8 mouse cellular contexts compared by ENCODE assay signal in the genomic region with DNA sequence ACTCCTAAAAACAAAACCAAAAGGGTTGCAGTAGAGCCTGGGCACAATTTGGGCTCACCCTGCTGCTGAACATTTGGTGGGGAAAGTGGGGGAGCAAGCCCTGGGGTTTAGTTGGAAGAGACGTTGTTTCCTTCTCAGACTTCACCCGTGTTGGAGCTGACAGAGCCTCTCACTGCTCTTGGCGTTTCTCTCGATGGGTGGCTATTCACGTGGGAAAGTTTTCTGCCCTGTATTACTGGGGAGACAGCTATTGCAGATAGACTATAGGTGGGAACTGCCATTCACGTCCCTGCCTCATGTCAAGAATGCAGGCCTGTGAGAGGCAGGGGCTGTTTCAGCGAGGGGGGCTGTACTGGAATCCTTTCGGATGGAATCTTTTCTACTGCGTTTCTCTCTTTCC. TPM values are rescaled to one million over a fixed set of nuclear protein-coding genes. Genes with fewer than 3 reads are reported as not detected.
DNase-seq lines count a peak whose midpoint lies in the region; ATAC-seq and TF ChIP-seq lines count a peak whose summit lies in the region.

No protein-coding gene starts in this region.

- H3K9ac ChIP-seq in limb, embryonic 13.5 days = peak overlapping the region; percentile 46
- peak overlapping the region; percentile 36 for H3K9ac ChIP-seq in stomach, embryonic 16.5 days (ENCODE audit: low read length)

- no peak for DNase-seq in gastrocnemius, adult 2 months
- DNase-seq in gastrocnemius, postnatal 10 days = no peak
- no peak for DNase-seq in right cerebral cortex, postnatal 14 days
- no peak for DNase-seq in left cerebral cortex, adult 18-20 months (ENCODE audit: low spot score in 2 of 2)

- H3K4me1 ChIP-seq in megakaryocyte, embryonic 14.5 days = peaks cover 89% of the 10 kb centered on the region
- H3K4me1 ChIP-seq in limb, embryonic 13.5 days = peaks cover 97% of the 10 kb centered on the region
- H3K4me1 ChIP-seq in stomach, embryonic 16.5 days (ENCODE audit: control insufficient read depth, insufficient read depth, low read length) = peaks cover 48% of the 10 kb centered on the region

- peak overlapping the region; percentile 31 for H3K4me3 ChIP-seq in gastrocnemius, adult 2 months
- H3K4me3 ChIP-seq in megakaryocyte, embryonic 14.5 days (replicated peaks) = peak overlapping the region; percentile 82
- 0 out of 2 replicates have a peak overlapping the region, but pooled peaks have one; percentile 3 for H3K4me3 ChIP-seq in limb, embryonic 13.5 days
- no peak overlapping the region for H3K4me3 ChIP-seq in stomach, embryonic 16.5 days (replicated peaks; ENCODE audit: low read length)

- peaks cover 11% of the 10 kb centered on the region for H3K36me3 ChIP-seq in megakaryocyte, embryonic 14.5 days (replicated peaks; ENCODE audit: low read length)
- peaks cover 5% of the 10 kb centered on the region; the same call in 1 of the 2 replicates for H3K36me3 ChIP-seq in limb, embryonic 13.5 days
- no peaks in the 10 kb centered on the region for H3K36me3 ChIP-seq in stomach, embryonic 16.5 days (ENCODE audit: control insufficient read depth, insufficient read depth, low read length)

- H3K27ac ChIP-seq in gastrocnemius, adult 2 months = peak overlapping the region; percentile 83
- H3K27ac ChIP-seq in limb, embryonic 13.5 days = peak overlapping the region; percentile 98
- peak overlapping the region; percentile 92 for H3K27ac ChIP-seq in stomach, embryonic 16.5 days (ENCODE audit: low read length)

- no peaks in the 10 kb centered on the region for H3K9me3 ChIP-seq in megakaryocyte, embryonic 14.5 days
- no peaks in the 10 kb centered on the region for H3K9me3 ChIP-seq in limb, embryonic 13.5 days
- H3K9me3 ChIP-seq in stomach, embryonic 16.5 days (replicated peaks; ENCODE audit: control insufficient read depth, low read length) = no peaks in the 10 kb centered on the region

- whole genome bisulfite sequencing in limb, embryonic 13.5 days = 9% methylated on average over 9 of the region's 9 CpGs
- WGBS in stomach, embryonic 16.5 days = 33% methylated on average over 9 of the region's 9 CpGs

- ATAC-seq in megakaryocyte, adult 5-6 weeks (ENCODE audit: poor library complexity, severe bottlenecking) = no peak
- ATAC-seq in limb, embryonic 13.5 days (ENCODE audit: low FRiP score, low read depth) = no peak
- peak; percentile 26; the same call in 1 of the 2 replicates for ATAC-seq in stomach, embryonic 16.5 days (ENCODE audit: insufficient read depth, low FRiP score)

- H3K27me3 ChIP-seq in megakaryocyte, embryonic 14.5 days (replicated peaks) = no peaks in the 10 kb centered on the region
- H3K27me3 ChIP-seq in limb, embryonic 13.5 days = no peaks in the 10 kb centered on the region
- no peaks in the 10 kb centered on the region for H3K27me3 ChIP-seq in stomach, embryonic 16.5 days (ENCODE audit: control insufficient read depth, insufficient read depth, low read length)

- intact Hi-C loops in gastrocnemius, adult 2 months (cut with DNase I) = loop anchor here (5.0 kb wide), 1 partner anchor 43 kb away; no protein-coding TSS in a partner anchor

- H3K4me2 ChIP-seq in limb, embryonic 13.5 days (replicated peaks) = peak overlapping the region; percentile 52
- H3K4me2 ChIP-seq in stomach, embryonic 16.5 days (ENCODE audit: low read depth, low read length) = peak overlapping the region; percentile 28; the same call in 1 of the 2 replicates

- no peak for TF ChIP-seq CTCF in gastrocnemius, adult 2 months (IDR thresholded peaks at IDR 0.05)

RNA-seq across cellular contexts. Expression of a gene that starts 50.5 kb away (rescaled TPM):
- 10 to 100 TPM in 1 of 2 experiments, 1 to 10 TPM in 1; 8.7 to 10.3 TPM for total RNA-seq in gastrocnemius, adult 2 months (2021)
- total RNA-seq in gastrocnemius, postnatal 10 days (2021) = 10 to 100 TPM; 32.0 to 42.1 TPM
- polyA plus RNA-seq in megakaryocyte, embryonic 14.5 days (2012; ENCODE audit: insufficient read depth, low replicate concordance) = 0.45 and 1.9 TPM in 2 replicates
- total RNA-seq in megakaryocyte, adult 5-6 weeks (2015) = 92.1 and 97.4 TPM in 2 replicates
- total RNA-seq in megakaryocyte, adult 5-6 weeks (2017) = 81.7 and 104 TPM in 2 replicates
- polyA plus RNA-seq in limb, embryonic 13.5 days (2015; fragmentation: Nextera tagmentation; extraction: Ambion mirVana) = 39.9 and 43.5 TPM in 2 replicates
- 20.4 and 23.6 TPM in 2 replicates for polyA plus RNA-seq in stomach, embryonic 16.5 days (2015; fragmentation: Nextera tagmentation; extraction: Ambion mirVana)
- 10 to 100 TPM; 13.0 to 15.7 TPM for total RNA-seq in left cerebral cortex, adult 18-20 months (2021)
